Mouse (Mus musculus): Measurements from ENCODE around the gene Pnmal2.

The Pnmal2 gene

DNA sequence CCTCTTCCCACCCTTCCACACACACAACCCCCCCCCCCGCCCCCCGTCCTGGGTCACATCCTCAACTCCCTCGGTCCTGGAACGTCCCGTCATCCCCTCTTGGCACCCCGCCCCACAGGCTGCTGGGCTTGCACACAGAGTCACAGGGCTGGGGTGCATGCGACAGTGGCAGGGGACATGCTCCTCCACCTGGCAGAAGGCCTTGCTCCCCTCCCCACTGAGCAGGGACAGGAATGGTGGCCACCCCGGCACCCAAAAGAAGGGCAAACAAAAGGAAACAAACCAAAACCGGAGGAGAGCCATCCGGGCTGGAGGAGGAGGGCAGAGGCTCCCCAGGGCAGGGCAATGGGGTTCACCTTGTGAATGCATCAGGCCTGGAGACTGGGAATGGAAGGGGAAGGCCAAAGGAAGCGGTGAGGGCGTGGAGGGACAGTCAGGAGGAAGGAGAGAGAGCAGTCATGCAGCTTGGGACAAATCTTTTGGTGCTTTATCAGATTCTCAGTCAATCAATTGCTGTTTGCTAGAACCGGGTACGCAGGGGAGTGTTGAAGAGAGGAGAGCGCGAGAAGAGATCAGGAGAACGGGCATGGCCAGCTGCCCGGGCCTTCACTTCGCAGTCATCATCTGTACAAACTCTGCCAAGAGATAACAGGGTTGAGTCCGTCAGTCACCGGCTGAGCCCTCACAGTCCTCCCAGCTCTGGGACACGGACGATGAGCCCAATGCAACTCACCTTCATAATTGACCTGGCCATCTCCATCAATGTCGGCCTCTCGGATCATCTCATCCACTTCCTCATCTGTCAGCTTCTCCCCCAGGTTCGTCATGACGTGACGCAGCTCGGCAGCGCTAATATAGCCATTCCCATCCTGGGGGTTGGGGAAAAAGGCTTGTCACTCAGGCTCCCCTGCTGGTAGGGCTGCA is 27.9 kb upstream of the Pnmal2 start:
- ATAC-seq (ENCODE audit: insufficient number of reproducible peaks, low FRiP score, low TSS enrichment): no peak

DNA sequence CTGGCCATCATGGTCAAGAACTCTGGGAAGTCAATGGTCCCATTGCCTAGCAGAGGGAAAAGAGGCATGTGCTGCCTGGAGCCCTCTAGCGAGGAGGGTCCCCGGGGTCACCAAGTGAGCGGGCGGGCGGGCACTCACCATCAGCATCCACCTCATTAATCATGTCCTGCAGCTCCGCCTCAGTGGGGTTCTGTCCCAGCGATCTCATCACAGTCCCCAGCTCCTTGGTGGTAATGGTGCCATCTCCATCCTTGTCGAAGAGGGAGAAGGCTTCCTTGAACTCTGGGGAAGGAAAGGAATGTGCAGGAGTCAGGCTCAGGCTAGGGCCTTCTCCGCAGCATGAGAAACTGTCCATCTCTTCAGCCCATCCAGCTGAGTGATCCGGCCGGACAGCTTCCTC is 27.0 kb upstream of the Pnmal2 start:
- ATAC-seq (ENCODE audit: insufficient number of reproducible peaks, low FRiP score, low TSS enrichment): no peak

DNA sequence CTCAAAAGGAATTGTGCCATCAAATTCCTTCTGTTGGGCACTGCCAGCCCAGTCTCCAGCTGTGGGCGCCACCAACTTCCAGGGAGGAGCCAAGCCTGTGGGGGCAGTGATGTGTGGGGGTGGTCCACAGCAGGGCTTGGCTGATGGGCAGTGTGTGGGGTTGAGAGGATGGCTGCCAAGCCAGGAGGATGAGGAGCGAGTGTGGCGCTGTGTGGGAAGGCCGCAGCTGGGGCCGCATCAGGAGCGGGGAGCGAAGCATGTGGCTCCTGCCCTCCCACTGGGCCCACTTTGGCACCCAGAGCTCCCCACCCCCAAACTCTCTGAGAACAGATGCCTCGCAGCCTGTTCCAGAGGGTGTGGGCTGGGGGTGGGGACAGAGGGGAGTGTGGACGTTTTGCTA is 26.5 kb upstream of the Pnmal2 start:
- no peak for ATAC-seq (ENCODE audit: insufficient number of reproducible peaks, low FRiP score, low TSS enrichment)

DNA sequence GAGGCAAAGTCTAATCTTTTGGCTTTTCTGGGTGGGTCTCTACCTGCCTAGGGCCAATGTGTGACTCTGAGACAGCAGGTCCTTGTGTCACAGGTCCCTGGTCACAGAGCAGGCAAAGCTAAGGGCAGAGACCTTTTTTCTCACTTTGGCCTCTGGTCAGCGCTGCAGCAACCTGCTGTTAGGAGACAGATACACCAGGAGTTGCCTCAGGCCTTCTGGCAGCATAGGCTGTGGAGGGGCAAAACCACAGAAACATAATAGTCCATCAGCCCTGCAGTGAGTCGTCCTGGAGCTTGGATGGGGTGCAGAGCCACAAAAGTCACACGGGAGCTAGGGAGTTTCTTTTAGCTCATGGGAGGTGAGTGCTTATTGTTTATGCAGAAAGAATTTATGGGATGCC is 25.8 kb upstream of the Pnmal2 start:
- ATAC-seq (ENCODE audit: insufficient number of reproducible peaks, low FRiP score, low TSS enrichment): no peak

DNA sequence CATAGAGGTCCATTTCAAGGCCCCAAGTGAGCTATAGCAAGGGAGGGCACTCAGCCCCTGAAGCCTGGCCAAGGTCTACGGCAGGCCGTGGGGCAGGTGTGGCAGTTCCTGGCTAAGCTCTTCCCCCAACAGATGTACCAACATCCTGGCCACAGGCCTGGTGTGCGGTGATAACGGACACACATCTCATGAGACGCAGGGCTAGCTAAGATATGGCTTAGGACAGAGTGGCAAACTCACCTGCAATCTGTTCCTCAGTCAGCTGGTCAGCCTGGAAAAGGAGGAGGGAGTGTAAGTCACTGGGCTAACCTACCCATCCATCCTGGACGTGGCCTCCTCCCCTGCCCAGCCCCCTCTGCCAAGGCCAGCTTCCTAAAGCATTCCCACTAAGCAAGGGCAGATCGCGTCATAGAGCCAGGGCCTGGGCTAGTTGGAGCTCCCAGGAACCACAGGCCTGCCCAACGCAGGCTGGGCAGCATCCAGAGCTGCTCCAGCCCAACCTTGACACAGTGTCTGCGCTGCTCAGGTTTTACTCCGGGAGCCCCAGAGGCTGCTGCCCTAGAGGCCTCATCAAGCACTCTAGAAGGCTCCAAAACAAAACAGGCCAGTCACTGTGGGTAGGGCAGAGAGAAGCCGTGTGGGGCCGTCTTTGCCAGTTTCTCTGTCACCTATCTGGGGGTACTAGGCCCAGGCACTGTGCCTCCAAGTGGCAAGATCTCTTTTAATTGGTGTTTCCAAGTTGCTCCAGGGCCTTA is 24.9 kb upstream of the Pnmal2 start:
- no peak for ATAC-seq (ENCODE audit: insufficient number of reproducible peaks, low FRiP score, low TSS enrichment)

DNA sequence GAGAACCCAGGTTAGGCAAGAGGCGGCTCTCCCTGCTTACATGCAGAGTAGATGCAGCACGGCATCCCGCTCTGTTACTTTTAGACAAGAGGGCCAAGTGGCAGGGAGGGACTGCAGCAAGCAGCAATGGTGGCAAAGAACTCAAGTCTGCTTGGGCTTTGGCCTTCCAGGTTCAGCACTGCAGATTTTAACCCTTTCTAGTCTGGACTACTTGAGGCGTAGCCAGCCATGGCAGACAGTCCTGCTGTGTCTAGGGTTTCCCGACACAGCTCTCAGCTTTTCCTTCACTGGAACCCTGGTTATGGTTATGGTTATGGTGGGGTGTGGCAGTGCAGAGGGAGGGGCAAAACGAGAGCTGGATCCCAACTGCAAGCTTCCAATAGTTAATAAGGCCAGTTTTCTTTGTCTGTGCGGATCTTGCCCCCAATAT is 24.3 kb upstream of the Pnmal2 start:
- no peak for ATAC-seq (ENCODE audit: insufficient number of reproducible peaks, low FRiP score, low TSS enrichment)

DNA sequence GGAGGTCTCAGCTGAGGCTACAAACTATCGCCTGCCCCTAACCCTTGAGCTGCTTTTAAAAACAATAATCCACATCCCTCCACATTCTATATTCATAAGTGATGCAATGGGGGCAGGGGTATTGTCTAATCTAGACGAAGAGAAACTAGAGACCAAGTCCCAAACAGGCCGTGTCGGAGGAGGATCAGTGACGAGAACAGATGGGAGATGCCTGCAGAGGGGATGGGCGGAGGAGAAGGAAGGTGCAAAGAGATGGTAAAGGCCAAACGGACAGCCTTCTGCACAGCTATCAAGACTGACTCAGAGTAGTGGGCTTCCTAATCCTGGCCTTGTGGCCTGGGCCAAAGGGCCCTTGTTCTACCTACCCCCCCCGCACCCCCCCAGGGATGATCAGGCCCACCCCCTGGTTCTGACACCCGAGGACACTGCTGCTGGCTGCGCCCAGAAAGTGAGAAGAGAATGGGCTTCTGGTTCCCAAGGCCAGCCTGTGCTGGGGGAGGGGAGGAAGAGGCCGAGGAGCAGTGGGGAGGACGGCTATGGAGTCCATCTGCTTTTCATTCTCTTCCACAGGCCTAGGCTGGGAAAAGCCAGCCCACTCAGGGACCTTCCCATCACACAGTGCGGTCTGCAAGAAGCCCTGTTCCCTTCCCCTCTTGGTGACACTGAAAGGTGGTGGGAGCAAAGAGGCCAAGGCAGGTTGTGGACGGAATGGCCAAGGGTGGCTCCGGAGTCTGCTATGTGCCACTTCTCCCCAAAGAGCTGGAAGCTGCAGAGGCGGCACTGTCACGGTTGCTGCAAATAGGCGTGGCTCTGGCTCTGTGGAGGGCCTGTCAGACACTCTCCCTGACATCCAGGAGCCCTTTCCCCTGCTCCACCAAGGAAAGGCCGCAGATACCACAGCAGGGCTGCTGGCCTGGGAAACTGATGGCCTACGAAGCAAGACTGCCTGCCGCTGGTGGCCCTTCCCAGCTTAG is 23.4 kb upstream of the Pnmal2 start:
- ATAC-seq (ENCODE audit: insufficient number of reproducible peaks, low FRiP score, low TSS enrichment): no peak

DNA sequence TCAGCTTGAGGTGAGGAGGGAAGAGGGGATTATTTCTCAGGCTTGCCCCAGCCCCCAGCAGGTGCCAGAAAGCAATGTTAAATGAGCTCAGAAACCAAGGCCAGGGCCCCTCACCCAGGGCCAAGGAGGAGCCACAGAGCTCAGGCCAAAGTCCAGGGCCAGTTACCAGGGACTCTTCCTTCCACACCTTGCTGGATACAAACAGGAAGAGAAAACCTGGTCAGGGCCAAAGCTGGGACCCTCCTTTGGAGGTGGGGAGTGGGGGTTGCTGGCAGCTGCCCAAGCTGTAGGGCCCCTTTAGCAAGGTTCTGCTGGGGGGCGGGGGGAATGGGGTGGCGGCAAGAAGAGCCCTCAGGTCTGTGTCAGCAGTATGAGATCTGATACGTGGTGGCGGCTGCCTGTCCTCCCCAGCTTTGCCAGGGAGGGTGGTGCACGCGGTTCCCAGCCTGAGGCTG is 22.6 kb upstream of the Pnmal2 start:
- no peak for ATAC-seq (ENCODE audit: insufficient number of reproducible peaks, low FRiP score, low TSS enrichment)

DNA sequence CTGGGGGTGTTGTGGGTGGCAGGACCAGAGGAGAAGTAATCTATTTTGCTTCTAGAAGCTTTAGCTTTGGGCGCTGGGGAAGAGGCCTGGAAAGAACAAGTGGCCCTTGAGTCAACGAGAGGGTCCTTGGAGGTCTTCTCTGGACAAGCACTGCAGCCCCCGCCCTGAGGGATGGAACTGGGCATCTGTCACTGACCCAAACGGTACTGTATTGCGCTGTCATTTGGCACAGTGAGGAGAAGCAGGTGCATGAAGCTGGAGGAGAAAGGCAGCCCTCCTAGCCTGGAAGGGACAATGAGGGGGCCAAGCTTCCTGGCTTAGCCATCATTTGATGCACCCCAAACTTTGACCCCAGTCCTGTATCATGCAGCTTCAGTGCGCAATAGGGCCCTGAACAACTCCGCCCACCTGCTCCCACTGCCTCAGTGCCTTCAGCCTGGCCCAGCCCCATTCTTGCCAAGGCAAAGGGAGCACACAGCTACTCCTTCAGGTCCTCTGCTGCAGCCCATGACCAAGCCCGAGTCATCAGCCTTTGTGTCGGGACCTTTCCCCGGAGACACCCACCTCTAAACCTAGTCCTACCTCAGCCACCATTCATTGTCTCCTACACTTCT is 22.0 kb upstream of the Pnmal2 start:
- no peak for ATAC-seq (ENCODE audit: insufficient number of reproducible peaks, low FRiP score, low TSS enrichment)

DNA sequence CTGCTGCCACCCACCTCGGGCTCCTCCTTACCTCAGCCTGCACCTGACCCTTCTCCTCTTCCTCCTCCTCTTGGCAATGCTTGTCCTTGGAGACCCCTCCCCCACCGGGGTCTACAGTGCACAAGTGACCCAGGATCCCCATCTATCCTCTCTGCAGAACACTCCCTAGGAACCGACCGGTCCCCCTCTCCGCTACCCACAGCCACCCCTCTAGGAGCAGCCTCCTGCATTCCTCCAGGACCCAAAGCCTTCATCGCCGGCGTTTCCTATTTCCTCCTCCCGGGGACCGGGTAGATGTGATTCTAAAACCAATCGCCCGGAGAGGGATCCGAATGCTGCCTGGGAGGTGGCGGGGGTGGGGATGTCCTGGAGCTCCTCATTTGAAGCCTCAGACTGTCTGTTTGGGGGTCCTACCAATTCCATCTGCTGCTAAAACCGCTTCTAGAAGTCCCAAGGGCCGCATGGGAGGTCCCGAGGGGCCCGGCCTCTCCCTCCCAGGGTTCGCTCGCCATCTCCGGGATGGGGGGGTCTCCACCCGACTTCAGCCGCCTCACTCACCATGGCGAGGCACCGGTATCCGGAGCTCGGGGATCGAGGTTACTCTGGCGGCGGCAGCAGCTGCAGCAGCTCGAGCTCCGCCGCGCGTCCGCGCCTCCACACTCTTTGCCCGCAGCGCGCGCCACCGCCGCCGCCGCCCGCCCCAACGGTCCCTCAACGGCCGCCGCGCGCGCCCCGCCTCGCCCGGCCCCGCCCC is 21.0 kb upstream of the Pnmal2 start:
- ATAC-seq (ENCODE audit: insufficient number of reproducible peaks, low FRiP score, low TSS enrichment): peak; percentile 32; the same call in 1 of the 2 replicates

DNA sequence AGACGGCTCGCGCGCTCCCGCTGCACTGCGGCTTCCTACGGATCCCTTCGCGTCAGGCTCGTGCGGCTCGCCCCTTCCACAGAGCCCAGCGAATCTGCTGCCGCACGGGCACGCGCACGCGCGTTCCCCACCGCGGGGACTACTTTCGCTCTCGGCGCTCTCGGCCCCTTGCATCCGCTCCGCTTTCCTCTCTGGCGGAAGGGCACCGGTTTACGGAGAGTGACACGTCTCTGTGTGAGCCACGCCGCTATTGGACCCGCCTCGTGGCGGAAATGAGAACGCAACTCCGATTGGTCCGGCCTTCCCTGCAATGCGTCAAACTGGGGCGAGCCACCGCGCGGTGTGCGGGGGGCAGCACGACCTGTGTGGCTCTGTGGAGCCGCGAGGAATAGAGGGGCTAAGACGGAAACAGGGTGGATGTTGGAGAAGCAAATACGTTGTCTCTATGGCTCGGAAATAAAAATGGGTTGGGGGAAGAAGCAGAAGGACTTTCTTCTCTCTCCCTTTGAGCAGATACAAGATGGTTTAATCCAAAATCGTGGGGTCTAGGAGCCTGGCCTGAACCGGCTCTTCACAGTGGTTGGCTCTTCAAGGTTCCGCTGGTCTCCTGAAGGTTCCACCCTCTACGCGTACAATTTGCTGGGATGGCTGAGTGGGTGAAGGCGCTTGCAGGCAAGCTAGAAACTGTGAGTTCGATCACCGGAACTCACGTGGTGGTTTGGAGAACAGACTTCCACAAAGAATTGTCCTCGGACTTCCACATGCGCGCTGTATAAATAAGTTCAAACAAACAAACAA is 20.2 kb upstream of the Pnmal2 start, which contains the start of gene Calm3:
Gene Calm3, minus strand, starts transcription at position 78 of the 798 bp plus-strand sequence.
- peak; percentile 77 for ATAC-seq (ENCODE audit: insufficient number of reproducible peaks, low FRiP score, low TSS enrichment)

DNA sequence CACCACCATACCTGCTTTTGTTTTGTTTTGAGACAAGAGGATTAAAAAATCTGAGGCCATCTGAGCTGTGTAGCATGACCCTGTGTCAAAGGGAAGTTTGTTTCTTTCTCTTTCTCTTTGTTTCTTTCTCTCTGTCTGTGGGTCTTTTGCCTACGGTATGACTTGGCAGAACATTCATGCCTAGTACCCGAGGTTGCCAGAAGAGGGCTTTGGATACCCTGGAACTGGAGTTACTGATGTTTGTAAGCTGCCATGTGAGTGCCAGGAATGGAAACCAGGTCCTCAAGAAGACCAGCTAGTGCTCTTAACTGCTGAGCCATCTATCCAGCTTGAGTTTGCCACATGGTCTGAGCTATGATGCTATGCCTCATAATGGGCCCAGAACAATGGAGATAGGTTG is 16.1 kb upstream of the Pnmal2 start:
- no peak for ATAC-seq (ENCODE audit: insufficient number of reproducible peaks, low FRiP score, low TSS enrichment)

DNA sequence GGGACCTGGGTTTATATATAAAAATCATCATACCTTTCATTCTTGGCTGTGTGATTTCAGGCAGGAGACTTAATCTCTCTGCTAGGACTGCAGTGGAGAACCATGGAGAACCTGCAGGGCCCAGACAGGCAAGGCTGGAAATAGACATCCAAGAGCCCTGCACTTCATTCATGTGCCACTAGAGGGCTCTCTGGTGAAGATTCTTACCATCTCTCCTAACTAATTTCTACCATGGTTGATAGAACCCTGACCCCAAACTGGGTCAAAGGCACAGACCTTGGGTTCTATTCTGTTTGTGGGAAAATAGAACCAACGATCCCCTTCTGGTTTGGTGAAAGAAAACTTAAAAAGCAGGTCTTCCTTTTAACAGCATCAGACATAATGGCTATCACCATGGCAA is 13.6 kb upstream of the Pnmal2 start:
- 0 out of 2 replicates have a peak, but pooled peaks have one; percentile 38 for ATAC-seq (ENCODE audit: insufficient number of reproducible peaks, low FRiP score, low TSS enrichment)

DNA sequence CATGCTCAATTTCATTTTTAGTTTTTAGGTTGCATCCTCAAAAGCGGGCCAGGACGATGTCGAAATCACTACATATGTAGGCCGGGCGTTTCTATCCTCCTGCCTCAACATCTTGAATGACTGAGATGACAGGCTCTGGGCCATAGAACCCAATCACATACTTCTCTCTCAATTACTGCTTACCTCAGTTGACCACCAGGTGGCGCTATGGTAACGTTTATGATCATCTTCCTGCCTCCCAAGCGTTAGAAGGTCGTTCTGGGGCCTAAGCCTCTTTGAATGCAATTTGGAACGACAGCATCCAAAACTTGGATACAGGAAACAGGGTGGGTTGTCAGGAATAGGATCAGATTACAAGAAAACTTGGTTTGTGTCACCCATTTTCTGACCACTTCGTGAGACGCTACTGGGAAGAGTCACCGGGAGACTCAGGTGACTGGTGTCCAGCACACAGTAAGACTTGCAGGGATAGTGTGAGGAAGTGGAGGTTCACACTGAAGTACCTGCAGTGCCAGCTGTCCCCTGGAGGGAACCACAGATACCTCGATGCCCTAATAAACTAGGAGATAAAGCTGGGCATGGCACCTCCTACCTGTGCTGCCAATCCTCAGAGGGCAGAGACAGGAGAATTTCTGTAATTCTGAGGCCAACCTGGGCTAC is 12.4 kb upstream of the Pnmal2 start:
- peak; percentile 76; the same call in 1 of the 2 replicates for ATAC-seq (ENCODE audit: insufficient number of reproducible peaks, low FRiP score, low TSS enrichment)

DNA sequence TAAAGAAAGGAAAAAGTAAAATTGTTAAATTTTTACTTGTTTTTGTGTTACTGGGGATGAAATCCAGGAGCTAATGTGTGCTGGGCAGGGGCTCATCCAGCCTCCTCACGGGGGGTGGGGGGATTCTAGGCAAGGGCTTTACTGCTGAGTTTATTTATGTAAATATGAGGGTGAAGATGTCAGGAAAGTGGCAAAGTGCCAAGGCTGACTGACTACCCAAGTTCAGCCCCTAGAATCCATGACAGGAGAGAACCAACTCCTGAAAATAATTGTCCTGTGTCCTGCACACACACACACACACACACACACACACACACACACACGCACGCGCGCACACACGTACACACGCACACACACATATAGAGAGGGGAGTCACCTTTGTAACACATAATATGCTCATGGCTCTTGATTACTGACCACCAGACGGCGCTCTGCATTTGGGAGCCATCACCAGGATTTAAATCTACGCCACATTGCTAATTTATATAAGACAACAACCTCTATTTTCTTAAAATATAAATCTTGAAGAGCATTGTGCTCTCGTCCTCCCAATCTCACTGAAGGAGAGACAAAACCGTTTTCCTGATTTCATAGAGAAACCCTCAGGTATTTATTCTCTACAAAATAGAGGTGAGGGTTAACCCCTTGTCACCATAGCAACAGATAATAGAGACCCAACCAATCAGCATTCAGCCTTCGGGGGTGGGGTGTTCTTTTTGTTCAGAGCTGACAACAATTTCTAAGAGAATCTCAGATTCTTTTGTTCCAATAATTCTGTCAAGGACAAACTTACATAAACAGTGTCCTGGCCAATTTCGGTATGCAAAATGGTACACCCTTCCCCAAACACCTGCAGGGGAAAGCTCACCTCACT is 11.5 kb upstream of the Pnmal2 start:
- no peak; the same call in 1 of the 2 replicates for ATAC-seq (ENCODE audit: insufficient number of reproducible peaks, low FRiP score, low TSS enrichment)

DNA sequence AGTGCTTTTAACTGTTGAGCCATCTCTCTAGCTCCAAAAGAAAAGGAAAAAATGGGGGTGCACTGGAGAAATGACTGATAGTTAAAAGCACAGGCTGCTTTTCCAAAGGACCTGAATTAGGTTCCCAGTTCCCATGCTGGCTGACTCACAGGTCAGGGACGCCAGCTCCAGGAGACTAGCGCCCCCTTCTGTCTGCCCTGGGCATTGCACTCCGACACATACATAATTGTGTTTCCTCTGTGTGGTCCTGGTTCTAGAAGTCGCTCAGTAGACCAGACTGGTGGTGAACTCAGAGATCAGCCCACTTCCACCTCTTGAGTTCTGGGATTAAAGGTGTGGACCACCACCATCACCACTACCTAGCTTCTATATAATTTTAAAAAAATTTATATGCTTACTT is 7.2 kb upstream of the Pnmal2 start:
- ATAC-seq (ENCODE audit: insufficient number of reproducible peaks, low FRiP score, low TSS enrichment): no peak

Measured in cerebellum, adult (tissue).